Mouse (Mus musculus) MN1 (cell line): ENCODE data around the gene Derl3.

ENCODE experiments used
- DNase-seq: peaks from one replicate; pipeline ENCODE4 v3.0.0-alpha.2; 2016; ENCODE audit warnings: low spot score

Derl3 gene

DNA sequence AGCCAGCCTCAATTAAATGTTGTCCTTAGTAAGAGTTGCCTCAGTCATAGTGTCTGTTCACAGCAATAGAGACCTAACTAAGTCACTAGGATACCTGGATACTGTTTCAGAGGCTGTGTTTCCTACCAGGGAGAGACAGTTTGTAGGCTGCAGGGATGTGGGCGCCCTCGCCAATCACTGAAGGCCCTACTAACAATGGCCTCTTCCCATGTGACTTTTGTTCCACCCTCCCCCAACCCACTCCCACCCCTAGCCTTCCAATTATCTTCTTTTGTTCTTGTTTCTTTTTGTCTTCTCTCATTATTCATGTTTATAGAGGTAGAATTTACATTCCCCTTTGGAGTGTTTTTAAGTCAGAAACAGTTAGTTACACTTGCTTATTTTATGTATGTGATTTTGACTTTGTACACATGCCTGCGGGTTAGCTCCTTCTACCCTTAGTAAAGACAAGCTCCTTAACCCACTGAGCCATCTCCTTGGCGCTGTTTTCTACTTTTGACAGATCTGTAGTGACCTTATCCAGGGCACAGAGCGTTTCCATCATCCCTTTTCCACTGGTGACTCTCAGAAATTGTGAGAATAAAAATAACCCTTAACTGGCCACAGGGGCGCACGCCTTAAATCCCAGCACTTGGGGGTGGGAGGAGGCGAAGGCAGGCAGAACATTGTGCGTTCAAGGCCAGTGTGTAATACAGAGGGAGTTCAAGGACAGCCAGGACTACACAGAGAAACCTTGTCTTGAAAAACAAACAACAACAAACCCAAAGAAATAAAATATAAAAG lies 48.0 kb downstream of the Derl3 start:
- no peak for DNase-seq

DNA sequence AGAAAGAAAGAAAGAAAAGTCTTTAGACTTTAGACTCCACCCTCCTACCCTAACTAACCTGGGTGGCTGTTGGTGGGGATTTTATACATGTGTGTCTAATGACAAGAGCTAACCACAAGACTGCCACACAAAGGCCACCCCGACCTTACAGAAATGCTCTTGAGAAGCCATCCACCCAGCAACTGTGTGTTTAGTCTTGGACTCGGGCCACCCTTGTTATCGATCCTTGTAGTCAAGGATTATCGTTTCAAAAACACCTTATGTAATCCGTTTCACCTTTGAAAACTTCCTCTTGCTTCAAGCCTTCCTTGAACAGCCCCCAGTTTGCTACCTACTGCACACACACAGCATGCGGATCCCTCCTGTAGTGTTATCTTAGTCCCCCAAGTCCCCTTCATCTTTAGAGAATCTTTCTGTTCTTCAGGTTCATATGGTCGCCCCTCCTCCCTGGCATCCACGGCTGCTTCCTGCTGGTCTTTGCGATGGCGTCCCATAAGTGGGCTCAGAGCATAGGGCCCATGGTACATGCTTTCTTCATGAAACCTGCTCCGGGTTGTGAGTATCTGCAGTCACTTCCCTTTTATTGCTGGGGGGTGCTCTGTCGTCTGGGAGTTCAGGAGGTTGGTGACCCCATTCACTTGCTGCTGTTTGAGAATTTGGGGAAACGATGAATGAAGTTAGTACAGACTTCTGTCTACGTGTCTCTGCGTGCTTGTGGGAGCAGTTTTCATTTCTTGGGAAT lies 49.7 kb downstream of the Derl3 start, which contains the start of gene Vpreb3:
Gene Vpreb3, plus strand, starts transcription at position 322 of the 742 bp plus-strand sequence.
- DNase-seq, result no peak

DNA sequence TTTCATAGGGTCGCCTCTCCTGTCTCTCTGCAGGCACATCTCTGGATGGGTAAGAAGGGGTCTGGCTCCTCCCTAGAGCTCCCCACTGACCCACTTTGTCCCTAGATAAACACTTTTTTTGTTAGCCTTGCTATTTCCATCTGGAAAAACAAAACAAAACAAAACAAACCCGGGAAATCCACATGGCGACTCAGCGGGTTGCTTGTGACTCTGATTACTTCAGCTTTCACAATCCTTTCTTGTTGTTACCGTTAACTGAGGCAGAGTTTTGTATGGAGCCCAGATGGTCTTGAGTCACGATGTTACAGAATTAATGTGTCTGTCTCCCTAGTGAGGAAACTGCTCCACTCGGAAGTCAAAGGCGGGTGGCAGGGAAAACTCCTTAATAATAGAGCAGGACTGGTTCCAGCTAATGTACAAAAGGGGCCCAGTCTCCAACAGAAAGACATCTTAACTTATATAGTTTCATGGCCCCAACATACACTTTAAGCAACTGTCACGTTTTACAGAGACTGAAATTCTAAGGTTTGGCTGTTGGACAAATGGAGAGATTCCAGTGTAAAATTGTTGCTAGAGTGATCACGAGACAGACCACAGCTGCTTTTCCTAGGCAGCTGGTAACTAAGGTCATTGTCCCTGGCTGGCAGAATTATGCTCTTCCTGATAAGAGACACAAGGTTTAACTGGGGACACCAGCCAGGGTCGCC lies 51.0 kb downstream of the Derl3 start:
- peak; percentile 53 for DNase-seq

DNA sequence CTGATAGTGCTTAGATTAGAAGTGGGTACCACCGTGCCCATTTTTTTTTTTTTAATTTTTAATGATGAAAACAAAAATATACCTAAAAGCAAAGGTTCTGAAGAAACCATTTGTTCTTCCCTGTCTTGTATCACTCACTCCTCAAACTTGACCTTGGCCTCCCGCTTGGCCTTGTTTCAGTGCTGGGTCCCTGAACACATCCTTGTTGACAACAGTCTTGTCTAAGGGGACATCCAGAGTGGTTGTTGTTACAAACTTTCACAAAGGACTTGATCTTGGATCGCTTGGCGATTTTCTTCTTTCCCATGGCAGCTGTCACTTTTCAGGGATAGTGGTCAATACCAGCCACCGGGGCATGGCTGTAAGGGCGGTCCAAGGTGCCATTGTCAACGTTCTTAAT lies 52.0 kb downstream of the Derl3 start:
- DNase-seq, result no peak
